Mouse (Mus musculus) layer of hippocampus, adult 6 months (tissue): ENCODE data around the gene Il17rc. TPM values are rescaled to one million over a fixed set of nuclear protein-coding genes. Genes with fewer than 3 reads are reported as not detected.

Experiments used
- long read RNA-seq, 2 experiments: library from polyadenylated mRNA; unstranded; transcript quantifications; one replicate each; pipeline ENCODE4 v2.0.0; 2019 to 2020
- microRNA-seq: library from miRNA; unstranded; fragments of <30 nt; microRNA quantifications from one replicate; pipeline ENCODE4 v1.2.0, GENCODE M21; 2020
- polyA plus RNA-seq: library from polyadenylated mRNA; unstranded; fragments of <200 nt; fragmentation: Nextera tagmentation; gene quantifications from 2 replicates; pipeline ENCODE4 v1.2.3, GENCODE M21; 2021

Gene Il17rc
- polyA plus RNA-seq: 5.7 and 5.8 TPM in 2 replicates
- long read RNA-seq, experiment 1, partial matches to known transcripts: 2 of 4 reads
- long read RNA-seq, experiment 1, other reads (novel, unspliced or antisense): 2 of 4 reads
- long read RNA-seq, experiment 2, partial matches to known transcripts: 0 of 13 reads
- long read RNA-seq, experiment 2, other reads (novel, unspliced or antisense): 13 of 13 reads

GRCm38 (mm10) chr6:113471297-113471936 is at the start of gene Il17rc:
Gene Il17rc (plus strand): TSS chr6:113471427.

GRCm38 (mm10) chr6:113435664-113436205 is 35.5 kb upstream of the Il17rc start, which contains the start of gene Cidec:
Gene Cidec (minus strand): TSS chr6:113435760.

GRCm38 (mm10) chr6:113442442-113443090 is 28.7 kb upstream of the Il17rc start, which contains the start of gene Jagn1:
Gene Jagn1 (plus strand): TSS chr6:113442569.

GRCm38 (mm10) chr6:113457952-113458534 is 13.2 kb upstream of the Il17rc start, which contains the start of gene Il17re:
Gene Il17re (plus strand): TSS chr6:113458484.

GRCm38 (mm10) chr6:113483100-113483615 is 11.9 kb downstream of the Il17rc start, which contains the start of gene Creld1:
Gene Creld1 (plus strand): TSS chr6:113483297.

GRCm38 (mm10) chr6:113501388-113502084 is 30.3 kb downstream of the Il17rc start, which contains the start of gene Prrt3:
Gene Prrt3 (minus strand): TSS chr6:113501931.

GRCm38 (mm10) chr6:113530932-113531839 is 60.0 kb downstream of the Il17rc start, which contains the start of the genes Emc3 and Fancd2:
Gene Emc3 (minus strand): TSS chr6:113531652.
Gene Fancd2 (plus strand): TSS chr6:113531682.

Small RNA genes within 50 kb of the gene (microRNA-seq; reads per million reads assigned to microRNA genes)
- gene Gm23365 (not detected), gene Gm24387 (not detected)

Other genes with a start within 250 kb of the Il17rc start
- 12.2 and 14.1 TPM in 2 replicates for gene Mtmr14, start 233.6 kb upstream of the Il17rc start, polyA plus RNA-seq
- gene Cpne9, start 189.1 kb upstream of the Il17rc start, polyA plus RNA-seq: 13.9 and 15.3 TPM in 2 replicates
- 4.3 and 5.1 TPM in 2 replicates for gene Brpf1, start 164.3 kb upstream of the Il17rc start, polyA plus RNA-seq
- 3.2 and 3.5 TPM in 2 replicates for gene Ogg1, start 144.5 kb upstream of the Il17rc start, polyA plus RNA-seq
- gene Camk1, start 127.4 kb upstream of the Il17rc start, polyA plus RNA-seq: 69.5 and 70.8 TPM in 2 replicates
- 17.7 and 21.4 TPM in 2 replicates for gene Tada3, start 93.5 kb upstream of the Il17rc start, polyA plus RNA-seq
- gene Arpc4, start 93.3 kb upstream of the Il17rc start, polyA plus RNA-seq: 419 and 427 TPM in 2 replicates
- gene Ttll3, start 82.2 kb upstream of the Il17rc start, polyA plus RNA-seq: 3.6 and 4.0 TPM in 2 replicates
- gene Rpusd3, start 52.1 kb upstream of the Il17rc start, polyA plus RNA-seq: 23.8 and 27.5 TPM in 2 replicates
- 0.20 TPM in 1 of 2 replicates, not detected in the other for gene Cidec, start 35.7 kb upstream of the Il17rc start, polyA plus RNA-seq
- gene Jagn1, start 28.9 kb upstream of the Il17rc start, polyA plus RNA-seq: 85.2 and 90.9 TPM in 2 replicates
- 0.20 and 2.7 TPM in 2 replicates for gene Il17re, start 12.9 kb upstream of the Il17rc start, polyA plus RNA-seq
- gene Creld1, start 11.9 kb downstream of the Il17rc start, polyA plus RNA-seq: 79.6 and 80.0 TPM in 2 replicates
- 20.0 and 25.5 TPM in 2 replicates for gene Prrt3, start 30.5 kb downstream of the Il17rc start, polyA plus RNA-seq
- gene Emc3, start 60.2 kb downstream of the Il17rc start, polyA plus RNA-seq: 95.3 and 96.8 TPM in 2 replicates
- 1.3 and 1.9 TPM in 2 replicates for gene Fancd2, start 60.3 kb downstream of the Il17rc start, polyA plus RNA-seq
- gene Fancd2os, start 129.3 kb downstream of the Il17rc start, polyA plus RNA-seq: 0.35 and 0.69 TPM in 2 replicates
- gene Brk1, start 133.3 kb downstream of the Il17rc start, polyA plus RNA-seq: 214 and 247 TPM in 2 replicates
- 41.5 and 43.3 TPM in 2 replicates for gene Vhl, start 152.5 kb downstream of the Il17rc start, polyA plus RNA-seq
- 14.3 and 15.4 TPM in 2 replicates for gene Irak2, start 167.0 kb downstream of the Il17rc start, polyA plus RNA-seq
- gene Tatdn2, start 225.6 kb downstream of the Il17rc start, polyA plus RNA-seq: 0.83 TPM in 2 replicates
- not detected in 2 replicates for gene Ghrl, start 248.5 kb downstream of the Il17rc start, polyA plus RNA-seq